Mouse (Mus musculus) liver, adult 2 months (tissue): ENCODE results near the gene Unc50. TPM values are rescaled to one million over a fixed set of nuclear protein-coding genes. Genes with fewer than 3 reads are reported as not detected.

Experiments used
- DNase-seq: peaks from one replicate; pipeline ENCODE4 v3.0.0-alpha.2; 2011; ENCODE audit warnings: low read depth, low spot score; ENCODE audit errors: extremely low read depth
- H3K27ac ChIP-seq: fragments of 200-500 bp; replicated peaks from 2 replicates; pipeline ENCODE4 v1.5.1; 2012; ENCODE audit warnings: low read depth, mild to moderate bottlenecking, control low read depth, inconsistent platforms, low read length; ENCODE audit not compliant: insufficient read depth
- H3K27me3 ChIP-seq: fragments of 200-500 bp; 2 replicates; pipeline ENCODE4 v1.6.1; 2012; ENCODE audit warnings: mild to moderate bottlenecking, moderate library complexity, low read length, inconsistent platforms; ENCODE audit not compliant: control insufficient read depth, insufficient read depth
- H3K36me3 ChIP-seq: fragments of 200-500 bp; 2 replicates; pipeline ENCODE4 v1.6.1; 2012; ENCODE audit warnings: low read length, inconsistent platforms; ENCODE audit not compliant: control insufficient read depth, insufficient read depth
- H3K4me1 ChIP-seq: fragments of 200-500 bp; 2 replicates; pipeline ENCODE4 v1.6.1; 2011; ENCODE audit warnings: low read length; ENCODE audit not compliant: control insufficient read depth, insufficient read depth
- H3K4me3 ChIP-seq: fragments of 200-500 bp; 2 replicates; pipeline ENCODE4 v1.5.1; 2011; ENCODE audit warnings: low read depth, mild to moderate bottlenecking, control low read depth, low read length, moderate library complexity; ENCODE audit not compliant: insufficient read depth
- H3K79me2 ChIP-seq: fragments of 200-500 bp; 2 replicates; pipeline ENCODE4 v1.6.1; 2012; ENCODE audit warnings: inconsistent platforms, mild to moderate bottlenecking, low read length, moderate library complexity; ENCODE audit not compliant: control insufficient read depth, insufficient read depth
- H3K9ac ChIP-seq: fragments of 200-500 bp; 2 replicates; pipeline ENCODE4 v1.6.1; 2012; ENCODE audit warnings: low read depth, mild to moderate bottlenecking, control low read depth, inconsistent platforms, low read length
- CTCF ChIP-seq: fragments of 200-500 bp; IDR thresholded peaks from 2 replicates; pipeline ENCODE4 v1.5.1; 2011; ENCODE audit warnings: low read depth, low read length, control low read depth
- POLR2A ChIP-seq: fragments of 200-500 bp; IDR thresholded peaks from 2 replicates; pipeline ENCODE4 v1.6.1; 2011; ENCODE audit warnings: low read length, control low read depth; ENCODE audit not compliant: insufficient read depth; ENCODE audit errors: extremely low read depth
- WGBS: fragments of 180-500 bp; shearing (Covaris S2); methylation state at CpG from one replicate; pipeline ENCODE4 v1.1.7; 2018; 5-methylcytosine and 5-hydroxymethylcytosine counted together
- polyA plus RNA-seq: library from polyadenylated mRNA; depleted of rRNA; stranded (reverse); fragments of >200 nt; gene quantifications from 2 replicates; pipeline ENCODE4 v1.2.3, GENCODE M21; 2012
- total RNA-seq: library from RNA; depleted of rRNA; stranded (reverse); fragments of >200 nt; gene quantifications from 2 replicates; pipeline ENCODE4 v1.2.3, GENCODE M21; 2014

Gene Unc50
- total and polyA plus RNA-seq, 2 experiments, result 38.1 to 51.4 TPM

DNA sequence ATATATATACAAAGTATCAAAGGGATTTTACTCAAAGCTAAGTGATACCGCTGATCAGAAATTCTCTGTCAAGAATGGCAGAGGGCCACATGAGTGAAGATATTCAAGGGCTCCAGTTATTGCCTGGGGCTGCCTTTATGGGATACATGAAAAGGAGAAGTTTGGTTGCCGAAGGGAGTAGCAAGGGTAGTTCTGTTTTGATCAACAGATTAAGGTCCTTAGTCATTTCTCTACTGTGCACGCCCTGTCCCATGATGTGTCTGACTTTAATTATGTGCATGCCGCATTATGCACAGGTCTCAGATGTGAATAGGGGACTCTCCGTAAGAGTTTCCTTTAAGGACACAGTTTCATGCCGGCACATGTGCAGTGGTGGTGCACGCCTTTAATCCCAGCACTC is 27.6 kb downstream of the Unc50 start:
- Histone ChIP-seq H3K4me3 (no peak overlapping the region), H3K27me3 (no peaks in the 10 kb centered on the region), H3K9ac (no peak overlapping the region), H3K36me3 (no peaks in the 10 kb centered on the region), H3K79me2 (no peaks in the 10 kb centered on the region), H3K27ac (no peak overlapping the region), H3K4me1 (no peaks in the 10 kb centered on the region)
- TF ChIP-seq CTCF (no peak), POLR2A (no peak)
- DNase-seq, result no peak
- 87% methylated on average over 7 of the region's 7 CpGs for WGBS

DNA sequence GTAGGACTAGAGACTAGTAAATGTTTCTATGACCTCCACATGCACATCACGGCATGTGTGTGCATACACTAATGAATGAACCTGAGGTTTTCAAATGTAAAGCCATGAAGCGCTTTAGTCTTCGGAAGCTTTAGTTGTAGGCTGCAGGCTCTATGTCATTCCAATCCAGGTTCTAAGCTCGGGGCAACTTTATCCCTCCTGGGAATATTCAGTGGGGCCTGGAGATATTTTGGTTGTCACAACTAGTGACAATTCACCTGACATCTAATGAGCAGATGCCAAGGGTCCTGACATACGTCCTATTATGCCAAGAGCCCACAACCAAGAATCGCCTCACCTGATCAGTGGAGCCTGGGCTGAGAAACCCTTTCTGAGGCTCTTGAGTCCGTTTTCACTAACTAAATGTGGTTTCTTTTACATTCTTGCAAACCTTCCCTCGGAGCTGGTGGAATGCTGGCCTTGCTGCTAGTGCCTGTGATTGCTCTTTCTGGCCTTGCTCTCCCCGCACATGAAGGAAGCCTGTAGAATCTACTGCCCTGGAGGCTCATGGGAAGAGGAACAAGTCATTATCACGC is 35.0 kb downstream of the Unc50 start:
- Histone ChIP-seq H3K27ac (no peak overlapping the region), H3K9ac (no peak overlapping the region), H3K36me3 (no peaks in the 10 kb centered on the region), H3K27me3 (no peaks in the 10 kb centered on the region), H3K4me1 (no peaks in the 10 kb centered on the region), H3K79me2 (no peaks in the 10 kb centered on the region), H3K4me3 (no peak overlapping the region)
- TF ChIP-seq CTCF, result no peak
- no peak for TF ChIP-seq POLR2A
- 86% methylated on average over 10 of the region's 10 CpGs for WGBS
- DNase-seq, result no peak

DNA sequence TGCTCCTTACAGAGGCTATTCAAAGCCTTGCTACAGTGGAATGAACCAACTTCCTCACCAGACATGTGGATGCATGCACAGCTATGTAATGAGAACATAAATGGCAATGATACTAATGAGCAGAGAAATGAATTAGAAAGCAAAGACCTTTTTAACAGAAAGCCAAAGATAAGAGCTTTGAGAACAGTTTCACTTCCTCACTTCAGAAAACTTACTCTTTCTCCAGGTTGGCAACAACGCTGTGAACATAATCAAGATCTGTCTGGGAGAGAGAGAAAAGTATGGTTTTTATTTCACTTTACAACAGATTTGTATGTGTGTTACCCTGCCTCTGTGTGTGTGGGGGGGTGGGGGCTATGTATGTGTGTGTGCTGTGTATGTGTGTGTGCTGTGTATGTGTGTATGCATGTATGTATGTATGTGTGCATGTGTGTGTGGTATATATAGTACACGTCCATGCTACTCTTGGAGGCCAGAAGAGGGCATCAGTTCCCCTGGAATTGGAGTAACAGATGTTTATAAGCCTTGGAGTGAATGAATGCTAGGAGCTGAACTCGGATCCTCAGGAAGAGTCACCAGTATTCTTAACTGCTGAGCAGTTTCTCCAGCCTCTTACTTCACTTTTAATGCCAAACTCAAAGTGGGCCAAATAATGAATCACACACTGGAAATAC is 36.5 kb downstream of the Unc50 start:
- H3K9ac ChIP-seq, result no peak overlapping the region
- no peak for DNase-seq
- no peak overlapping the region for H3K4me3 ChIP-seq
- no peaks in the 10 kb centered on the region for H3K4me1 ChIP-seq
- no peak overlapping the region for H3K27ac ChIP-seq
- H3K36me3 ChIP-seq, result no peaks in the 10 kb centered on the region
- TF ChIP-seq POLR2A (no peak), CTCF (no peak)
- H3K27me3 ChIP-seq, result no peaks in the 10 kb centered on the region
- H3K79me2 ChIP-seq, result no peaks in the 10 kb centered on the region
- 82% methylated on average over 3 of the region's 3 CpGs for WGBS

DNA sequence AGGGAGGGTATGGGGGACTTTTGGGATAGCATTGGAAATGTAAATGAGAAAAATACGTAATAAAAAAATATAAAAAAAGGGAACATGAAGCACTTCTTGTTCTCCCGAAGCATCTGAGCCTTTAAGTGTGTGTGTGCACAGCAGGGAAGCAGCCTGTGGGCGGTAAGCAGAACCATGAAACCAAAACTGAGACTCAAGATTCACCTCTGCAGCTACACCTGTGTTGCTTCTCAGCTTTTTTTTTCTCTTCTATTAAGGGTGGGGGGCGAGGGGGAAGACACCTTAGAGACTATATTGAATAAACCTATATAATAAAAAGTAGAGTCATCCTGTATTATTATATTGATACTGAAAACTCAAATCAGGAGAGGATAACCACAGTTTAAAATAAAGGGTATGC is 37.9 kb downstream of the Unc50 start:
- no peaks in the 10 kb centered on the region for H3K36me3 ChIP-seq
- TF ChIP-seq CTCF, result no peak
- TF ChIP-seq POLR2A, result no peak
- no peak overlapping the region for H3K27ac ChIP-seq
- no peak overlapping the region for H3K9ac ChIP-seq
- no peaks in the 10 kb centered on the region for H3K79me2 ChIP-seq
- 90% methylated on average over 4 of the region's 4 CpGs for WGBS
- H3K27me3 ChIP-seq, result no peaks in the 10 kb centered on the region
- no peak overlapping the region for H3K4me3 ChIP-seq
- no peak for DNase-seq
- no peaks in the 10 kb centered on the region for H3K4me1 ChIP-seq

GRCm38 (mm10) chr1:37469007-37469406 is 39.1 kb downstream of the Unc50 start:
- no peaks in the 10 kb centered on the region for H3K79me2 ChIP-seq
- no peak overlapping the region for H3K4me3 ChIP-seq
- no peak overlapping the region for H3K9ac ChIP-seq
- no peak overlapping the region for H3K27ac ChIP-seq
- H3K4me1 ChIP-seq, result no peaks in the 10 kb centered on the region
- WGBS, result 93% methylated on average over 5 of the region's 5 CpGs
- H3K27me3 ChIP-seq, result no peaks in the 10 kb centered on the region
- DNase-seq, result no peak
- H3K36me3 ChIP-seq, result no peaks in the 10 kb centered on the region
- TF ChIP-seq CTCF (no peak), POLR2A (no peak)
